Mouse (Mus musculus) B cell, adult (primary cell): ENCODE data around the gene Six4. TPM values are rescaled to one million over a fixed set of nuclear protein-coding genes. Genes with fewer than 3 reads are reported as not detected.

Experiments
- total RNA-seq: library from RNA; stranded (reverse); gene quantifications from 4 replicates; pipeline ENCODE4 v1.2.4, GENCODE M21; 2023; ENCODE audit not compliant: inconsistent age

Six4 gene
- total RNA-seq = 0.06 to 0.16 TPM (median 0.13 TPM) in 3 of 4 replicates, not detected in the other

GRCm38 (mm10) chr12:73113196-73113595 is at the start of gene Six4:
Gene Six4 (minus strand): TSS chr12:73113456.

DNA sequence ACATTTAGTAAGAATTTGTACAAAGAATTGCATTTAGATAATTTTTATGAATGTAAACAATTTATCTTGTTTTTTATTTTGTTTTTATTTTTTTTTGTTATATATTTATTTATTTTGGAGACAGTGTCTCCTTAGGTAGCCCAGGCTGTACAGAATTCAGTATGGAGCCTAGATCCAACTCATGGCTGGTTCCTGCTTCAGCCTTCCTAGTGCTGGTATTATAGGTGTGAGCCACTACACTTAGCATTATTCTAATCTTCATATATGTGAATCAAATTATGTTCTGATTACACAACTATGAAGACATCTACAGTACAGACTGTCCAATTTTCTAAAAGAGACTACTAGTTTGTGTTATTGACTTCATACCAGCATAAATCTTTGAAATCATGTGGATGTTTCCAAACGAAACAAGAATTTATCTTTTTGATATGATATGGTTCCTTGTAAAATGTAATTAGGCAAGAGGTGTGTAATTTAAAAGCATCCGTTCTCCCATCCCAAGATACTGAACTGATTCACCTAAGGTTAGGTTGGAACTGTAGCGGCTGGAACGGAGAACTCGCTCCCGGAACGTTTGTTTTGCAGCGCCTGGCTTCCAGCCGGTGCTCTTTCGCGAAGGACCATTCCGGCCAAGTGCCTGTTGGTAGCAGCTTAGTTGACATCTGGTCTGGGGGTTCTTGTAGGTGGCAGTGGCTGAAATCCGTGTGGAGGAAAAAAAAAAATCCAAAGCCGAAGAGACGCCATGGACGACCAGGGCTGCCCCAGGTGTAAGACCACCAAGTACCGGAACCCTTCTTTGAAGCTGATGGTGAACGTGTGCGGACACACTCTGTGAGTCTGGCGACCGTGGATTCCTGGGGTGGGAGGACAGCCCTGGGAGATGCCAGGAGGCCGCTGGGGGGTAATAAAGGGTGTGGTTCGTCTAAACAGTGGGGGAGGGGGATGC is 10.1 kb upstream of the Six4 start, which contains the start of gene Mnat1:
TSS of gene Mnat1 (plus strand) at position 625 of the 949 bp plus-strand sequence.

GRCm38 (mm10) chr12:73053668-73054241 is 59.5 kb downstream of the Six4 start, which contains the start of gene Six1:
Gene Six1 (minus strand): TSS chr12:73053887.

Other genes starting within 250 kb of the Six4 start
- gene Six6, start 173.6 kb downstream of the Six4 start, total RNA-seq = not detected in 4 replicates
- not detected in 4 replicates for gene 4930447C04Rik, start 172.7 kb downstream of the Six4 start, total RNA-seq
- 0.22 TPM in 1 of 4 replicates, not detected in the others for gene Six1, start 59.6 kb downstream of the Six4 start, total RNA-seq
- gene Mnat1, start 10.3 kb upstream of the Six4 start, total RNA-seq = 14.1 to 17.5 TPM (median 16.6 TPM) in 4 replicates
- 7.1 to 15.0 TPM (median 11.4 TPM) in 4 replicates for gene Trmt5, start 173.3 kb upstream of the Six4 start, total RNA-seq
- gene Slc38a6, start 173.3 kb upstream of the Six4 start, total RNA-seq = 10.5 to 14.0 TPM (median 12.8 TPM) in 4 replicates